Mouse (Mus musculus): ENCODE data around the gene 1110017D15Rik. TPM values are rescaled to one million over a fixed set of nuclear protein-coding genes. Genes with fewer than 3 reads are reported as not detected.

The 1110017D15Rik gene
- polyA plus RNA-seq, 1 experiment from 2014 or later: 3.7 TPM

DNA sequence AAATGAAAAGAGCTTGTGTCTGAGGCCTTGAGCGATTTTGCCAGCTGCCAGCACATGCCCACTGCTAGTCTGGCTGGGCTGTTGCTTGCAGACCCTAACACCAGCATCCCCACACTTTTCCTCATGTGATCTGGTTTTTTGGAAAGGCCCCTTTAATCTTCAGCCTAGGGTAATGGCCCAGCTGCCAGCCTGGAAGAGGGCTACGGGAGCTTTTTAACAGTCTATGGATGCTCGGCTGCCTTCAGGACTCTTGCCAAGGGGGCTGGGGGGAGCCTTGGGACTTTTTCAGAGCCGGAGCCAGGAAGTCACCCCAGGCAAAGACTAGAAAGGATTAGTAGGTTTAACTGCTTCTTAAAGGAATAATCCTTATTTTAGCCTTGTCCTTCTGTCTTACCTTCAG is 3.8 kb downstream of the 1110017D15Rik start:
- 20% methylated on average over 4 of the region's 4 CpGs for WGBS
- Histone ChIP-seq H3K27ac (peak overlapping the region; percentile 77; the same call in 1 of the 2 replicates), H3K4me2 (replicated peaks) (peak overlapping the region; percentile 9; the same call in 1 of the 2 replicates)

DNA sequence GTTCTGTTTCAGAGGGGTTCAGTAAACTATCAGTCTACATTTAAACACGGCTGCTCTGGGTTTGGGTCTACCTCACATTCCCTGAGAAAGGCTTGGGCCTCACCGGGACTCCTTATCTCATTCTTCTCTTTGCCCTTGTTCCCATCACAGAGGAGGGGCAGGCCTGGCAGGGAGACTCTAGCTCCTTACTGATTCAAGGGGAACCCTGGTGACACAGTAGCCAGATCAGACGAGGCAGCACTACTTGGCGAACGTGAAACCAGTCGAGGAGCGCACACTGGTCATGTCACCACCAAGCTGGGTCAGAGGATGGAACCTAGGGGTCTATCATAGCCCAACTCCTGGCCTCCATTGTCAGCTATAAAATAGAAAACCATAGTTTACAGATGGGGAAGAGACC is 9.1 kb downstream of the 1110017D15Rik start:
- no peak overlapping the region for H3K4me3 ChIP-seq
- H3K27me3 ChIP-seq: peaks cover 6% of the 10 kb centered on the region; the same call in 1 of the 2 replicates
- 38% methylated on average over 7 of the region's 7 CpGs for WGBS
- H3K4me2 ChIP-seq (replicated peaks): peak overlapping the region; percentile 82; the same call in 1 of the 2 replicates
- ATAC-seq (ENCODE audit: insufficient number of reproducible peaks, insufficient read depth, low FRiP score, low TSS enrichment): no peak
- peaks cover 15% of the 10 kb centered on the region for H3K4me1 ChIP-seq
- no peak overlapping the region for H3K27ac ChIP-seq
- no peaks in the 10 kb centered on the region for H3K36me3 ChIP-seq
- H3K9me3 ChIP-seq: no peaks in the 10 kb centered on the region
- no peak overlapping the region for H3K9ac ChIP-seq

More for the DNA sequence above, 3.8 kb downstream of the 1110017D15Rik start:
- H3K4me1 ChIP-seq: peaks cover 7% of the 10 kb centered on the region
- H3K4me3 ChIP-seq: no peak overlapping the region
- H3K36me3 ChIP-seq: no peaks in the 10 kb centered on the region
- no peaks in the 10 kb centered on the region for H3K9me3 ChIP-seq
- H3K9ac ChIP-seq: no peak overlapping the region
- ATAC-seq (ENCODE audit: insufficient number of reproducible peaks, insufficient read depth, low FRiP score, low TSS enrichment): no peak
- H3K27me3 ChIP-seq: peaks cover 2% of the 10 kb centered on the region; the same call in 1 of the 2 replicates

DNA sequence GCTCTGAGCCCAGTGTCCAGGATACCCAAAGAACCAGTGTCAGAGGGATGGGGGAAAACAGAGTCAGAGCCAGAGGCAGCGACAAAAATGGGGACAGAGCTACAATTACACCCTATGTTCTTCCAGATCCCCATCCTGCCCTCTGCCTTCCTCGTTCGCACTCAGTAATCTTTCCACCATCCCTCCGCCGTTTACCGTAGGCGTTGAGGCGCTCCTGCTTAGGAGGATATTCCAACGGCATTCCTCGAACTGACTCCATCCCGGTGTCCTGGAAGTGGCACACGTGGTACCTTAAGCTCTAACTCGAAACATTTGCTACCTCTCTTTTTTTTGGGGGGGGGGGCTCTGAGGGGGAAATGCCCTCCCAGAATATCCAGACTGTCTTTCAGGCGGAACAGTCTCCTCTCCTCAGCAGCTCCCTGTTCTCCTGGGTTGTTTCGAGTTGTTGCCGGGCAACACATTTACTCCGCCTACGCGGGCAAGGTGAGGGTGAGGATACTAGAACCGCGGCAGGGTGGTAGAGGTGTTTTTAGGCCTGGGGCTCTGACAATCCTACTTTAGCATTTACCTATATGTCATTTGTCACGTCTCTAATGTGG is 9.7 kb downstream of the 1110017D15Rik start:
- Histone ChIP-seq H3K4me1 (peaks cover 19% of the 10 kb centered on the region), H3K4me2 (replicated peaks) (peak overlapping the region; percentile 82), H3K27ac (peak overlapping the region; percentile 50; the same call in 1 of the 2 replicates), H3K9me3 (no peaks in the 10 kb centered on the region), H3K4me3 (peak overlapping the region; percentile 53), H3K36me3 (no peaks in the 10 kb centered on the region), H3K9ac (peak overlapping the region; percentile 66), H3K27me3 (peaks cover 6% of the 10 kb centered on the region; the same call in 1 of the 2 replicates)
- WGBS: under 1% methylated on average over 22 of the region's 22 CpGs
- ATAC-seq (ENCODE audit: insufficient number of reproducible peaks, insufficient read depth, low FRiP score, low TSS enrichment): peak; percentile 1; the same call in 1 of the 2 replicates

DNA sequence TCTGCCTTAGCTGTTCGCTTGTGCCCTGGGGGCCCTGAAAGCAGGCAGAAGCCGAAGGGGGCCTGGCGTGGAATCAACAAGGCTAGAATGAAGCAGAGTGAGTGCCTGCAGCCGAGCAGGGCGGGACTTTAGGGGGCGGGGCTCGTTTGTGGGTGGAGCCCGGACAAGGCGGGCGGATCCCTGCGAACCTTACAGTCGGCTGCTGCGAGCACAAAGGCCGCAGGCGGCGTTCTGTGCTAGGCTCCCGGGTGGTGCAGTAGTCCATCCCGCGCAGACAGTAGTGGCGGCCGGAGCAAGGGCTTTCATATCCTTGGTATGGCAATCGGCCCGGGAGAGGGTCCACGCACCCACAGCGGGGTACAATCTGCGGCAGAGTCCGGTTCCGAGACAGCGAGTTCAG is 10.2 kb downstream of the 1110017D15Rik start:
- H3K9ac ChIP-seq: peak overlapping the region; percentile 66
- peaks cover 10% of the 10 kb centered on the region; the same call in 1 of the 2 replicates for H3K27me3 ChIP-seq
- peak overlapping the region; percentile 53 for H3K4me3 ChIP-seq
- peak overlapping the region; percentile 50; the same call in 1 of the 2 replicates for H3K27ac ChIP-seq
- no peaks in the 10 kb centered on the region for H3K9me3 ChIP-seq
- WGBS: under 1% methylated on average over 29 of the region's 29 CpGs
- peak; percentile 67 for ATAC-seq (ENCODE audit: insufficient number of reproducible peaks, insufficient read depth, low FRiP score, low TSS enrichment)
- peaks cover 24% of the 10 kb centered on the region for H3K4me1 ChIP-seq
- peak overlapping the region; percentile 82 for H3K4me2 ChIP-seq (replicated peaks)
- H3K36me3 ChIP-seq: no peaks in the 10 kb centered on the region

DNA sequence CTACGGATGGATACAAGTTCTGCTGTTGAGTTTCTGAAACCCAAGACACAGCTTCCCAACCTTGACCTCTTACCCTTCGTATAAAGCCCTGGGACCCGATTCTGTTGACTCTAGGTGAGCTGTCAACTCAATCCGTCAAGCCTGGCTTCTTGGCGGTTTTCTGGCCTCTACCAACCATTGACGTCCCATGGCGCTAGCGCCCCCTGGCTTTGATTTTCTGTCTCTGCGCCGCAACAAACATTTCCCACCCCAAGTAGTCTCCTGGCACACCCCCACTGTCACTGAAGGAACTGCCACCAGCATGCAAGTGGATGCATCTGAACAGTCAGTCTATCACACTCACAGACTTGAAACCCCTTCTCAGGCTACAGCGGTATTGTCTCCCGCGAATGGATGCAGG is 11.0 kb downstream of the 1110017D15Rik start:
- peaks cover 28% of the 10 kb centered on the region for H3K4me1 ChIP-seq
- H3K4me2 ChIP-seq (replicated peaks): peak overlapping the region; percentile 82
- WGBS: 9% methylated on average over 13 of the region's 13 CpGs
- no peak for ATAC-seq (ENCODE audit: insufficient number of reproducible peaks, insufficient read depth, low FRiP score, low TSS enrichment)
- peak overlapping the region; percentile 66; the same call in 1 of the 2 replicates for H3K9ac ChIP-seq
- 0 out of 2 replicates have a peak overlapping the region, but pooled peaks have one; percentile 50 for H3K27ac ChIP-seq
- no peaks in the 10 kb centered on the region for H3K9me3 ChIP-seq
- H3K27me3 ChIP-seq: peaks cover 18% of the 10 kb centered on the region
- 0 out of 2 replicates have a peak overlapping the region, but pooled peaks have one; percentile 53 for H3K4me3 ChIP-seq
- H3K36me3 ChIP-seq: no peaks in the 10 kb centered on the region

DNA sequence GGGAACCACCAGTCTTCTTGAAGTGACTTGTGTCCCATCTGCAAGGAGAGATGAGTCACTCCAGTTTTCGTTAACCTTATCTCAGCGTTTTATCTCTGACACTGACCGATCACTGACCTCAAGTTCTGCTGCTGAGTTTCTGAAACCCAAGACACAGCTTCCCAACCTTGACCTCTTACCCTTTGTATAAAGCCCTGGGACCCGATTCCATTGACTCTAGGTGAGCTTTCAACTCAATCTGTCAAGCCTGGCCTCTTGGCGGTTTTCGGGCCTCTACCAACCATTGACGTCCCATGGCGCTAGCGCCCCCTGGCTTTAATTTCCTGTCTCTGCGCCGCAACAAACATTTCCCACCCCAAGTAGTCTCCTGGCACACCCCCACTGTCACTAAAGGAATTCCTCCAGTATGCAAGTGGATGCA is 12.0 kb downstream of the 1110017D15Rik start:
- no peak overlapping the region for H3K4me2 ChIP-seq (replicated peaks)
- no peaks in the 10 kb centered on the region for H3K9me3 ChIP-seq
- WGBS: 56% methylated on average over 11 of the region's 11 CpGs
- no peak overlapping the region for H3K27ac ChIP-seq
- H3K27me3 ChIP-seq: peaks cover 28% of the 10 kb centered on the region
- peaks cover 28% of the 10 kb centered on the region for H3K4me1 ChIP-seq
- H3K4me3 ChIP-seq: no peak overlapping the region
- ATAC-seq (ENCODE audit: insufficient number of reproducible peaks, insufficient read depth, low FRiP score, low TSS enrichment): no peak
- H3K36me3 ChIP-seq: no peaks in the 10 kb centered on the region
- H3K9ac ChIP-seq: no peak overlapping the region

DNA sequence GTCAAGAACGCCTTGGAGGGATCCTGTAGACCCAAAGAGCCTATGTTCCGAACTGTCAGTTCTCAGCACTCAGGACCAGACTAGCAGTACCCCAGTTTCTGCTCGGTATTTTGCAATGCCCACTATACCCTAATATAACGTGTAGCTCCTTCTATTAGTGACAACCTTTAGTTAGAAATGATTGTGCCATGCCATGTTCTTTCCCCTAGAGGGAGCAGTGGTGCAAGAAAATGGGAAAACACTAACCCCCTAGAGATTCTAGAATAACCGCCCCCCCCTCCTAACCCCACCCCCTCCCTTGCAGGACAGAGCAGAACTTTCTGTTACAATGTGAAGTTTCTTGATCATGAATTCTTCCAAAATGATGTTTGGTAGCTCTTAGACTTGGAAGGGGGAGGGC is 12.8 kb downstream of the 1110017D15Rik start:
- Histone ChIP-seq H3K27me3 (peaks cover 36% of the 10 kb centered on the region), H3K4me2 (replicated peaks) (no peak overlapping the region), H3K9me3 (no peaks in the 10 kb centered on the region), H3K4me1 (peaks cover 29% of the 10 kb centered on the region), H3K4me3 (no peak overlapping the region), H3K9ac (no peak overlapping the region), H3K27ac (no peak overlapping the region), H3K36me3 (no peaks in the 10 kb centered on the region)
- no peak for ATAC-seq (ENCODE audit: insufficient number of reproducible peaks, insufficient read depth, low FRiP score, low TSS enrichment)
- WGBS: 77% methylated on average over 5 of the region's 5 CpGs

DNA sequence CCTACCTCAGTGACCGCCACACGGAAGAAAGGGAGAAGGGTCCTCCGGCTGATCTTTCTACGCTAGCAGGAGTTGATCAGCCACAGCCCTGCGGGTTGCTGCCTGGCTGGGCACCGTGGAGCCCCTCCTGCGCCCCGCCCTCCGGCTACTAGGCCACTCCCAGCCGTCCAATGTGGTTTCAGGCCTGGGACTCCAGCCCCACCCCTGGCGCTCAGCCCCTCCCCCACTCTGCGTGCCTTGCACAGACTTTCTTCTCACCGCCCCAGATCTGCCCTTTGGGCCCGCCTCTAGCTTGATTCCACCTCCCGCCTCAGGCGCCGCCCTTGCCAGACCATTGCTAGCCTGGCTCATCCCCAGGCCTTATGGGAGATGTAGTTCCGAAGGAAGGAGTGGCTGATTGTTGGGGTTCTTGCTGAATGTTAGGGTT is 14.1 kb downstream of the 1110017D15Rik start, which contains the start of gene AI464131:
Gene AI464131 (minus strand): TSS at position 91 of the 427 bp plus-strand sequence.
- Histone ChIP-seq H3K27ac (peak within 1 kb of the TSS; percentile 48), H3K27me3 (peaks cover 44% of the 10 kb centered on the region), H3K9ac (peak within 1 kb of the TSS; percentile 13; the same call in 1 of the 2 replicates), H3K36me3 (no peaks in the 10 kb centered on the region), H3K4me3 (peak within 1 kb of the TSS; percentile 35), H3K9me3 (no peaks in the 10 kb centered on the region), H3K4me2 (replicated peaks) (peak within 1 kb of the TSS; percentile 58), H3K4me1 (peaks cover 40% of the 10 kb centered on the region)
- WGBS: 1% methylated on average over 18 of the region's 18 CpGs
- peak; percentile 87 for ATAC-seq (ENCODE audit: insufficient number of reproducible peaks, insufficient read depth, low FRiP score, low TSS enrichment)

DNA sequence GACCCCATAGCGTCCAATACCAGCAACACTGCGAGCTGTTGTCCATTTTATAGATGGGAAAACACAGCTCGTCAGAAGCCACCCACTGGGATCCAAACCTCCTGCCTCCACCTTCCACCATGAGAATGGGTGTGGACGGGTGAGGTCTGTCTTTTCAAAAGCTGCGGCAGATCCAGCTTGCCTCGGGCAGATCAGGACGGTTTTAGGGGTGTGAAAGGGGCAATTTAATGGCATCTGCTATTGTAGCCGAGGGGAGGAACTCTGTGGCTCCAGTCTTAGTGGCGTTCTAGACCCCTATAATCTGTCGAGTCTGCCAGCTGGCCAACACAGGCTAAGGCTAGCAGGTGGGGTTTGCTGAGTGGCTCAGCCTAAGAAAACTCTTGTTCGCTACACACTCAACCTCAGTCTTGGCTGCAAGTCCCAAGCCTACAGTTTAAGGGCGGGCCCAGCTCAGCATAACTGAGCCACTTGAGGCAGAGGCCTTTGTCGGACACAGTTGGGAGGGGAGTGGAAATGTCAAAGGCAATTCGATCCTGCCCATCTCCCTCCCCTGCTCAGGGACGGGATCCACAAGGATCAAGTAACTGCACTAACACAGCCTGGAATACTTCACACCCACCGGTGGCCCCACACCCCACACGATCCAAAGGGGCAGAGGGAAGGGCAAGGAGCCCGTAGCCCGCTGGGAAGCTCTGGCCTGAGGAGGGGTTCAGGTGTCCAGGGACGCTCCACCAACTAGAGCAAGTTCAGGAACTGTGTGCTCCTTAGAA is 14.8 kb downstream of the 1110017D15Rik start:
- Histone ChIP-seq H3K4me1 (peaks cover 42% of the 10 kb centered on the region), H3K27me3 (peaks cover 49% of the 10 kb centered on the region), H3K4me3 (peak overlapping the region; percentile 35), H3K9me3 (no peaks in the 10 kb centered on the region), H3K9ac (peak overlapping the region; percentile 13; the same call in 1 of the 2 replicates), H3K27ac (peak overlapping the region; percentile 48), H3K36me3 (no peaks in the 10 kb centered on the region), H3K4me2 (replicated peaks) (peak overlapping the region; percentile 58)
- 9% methylated on average over 20 of the region's 20 CpGs for WGBS
- ATAC-seq (ENCODE audit: insufficient number of reproducible peaks, insufficient read depth, low FRiP score, low TSS enrichment): peak; percentile 50

DNA sequence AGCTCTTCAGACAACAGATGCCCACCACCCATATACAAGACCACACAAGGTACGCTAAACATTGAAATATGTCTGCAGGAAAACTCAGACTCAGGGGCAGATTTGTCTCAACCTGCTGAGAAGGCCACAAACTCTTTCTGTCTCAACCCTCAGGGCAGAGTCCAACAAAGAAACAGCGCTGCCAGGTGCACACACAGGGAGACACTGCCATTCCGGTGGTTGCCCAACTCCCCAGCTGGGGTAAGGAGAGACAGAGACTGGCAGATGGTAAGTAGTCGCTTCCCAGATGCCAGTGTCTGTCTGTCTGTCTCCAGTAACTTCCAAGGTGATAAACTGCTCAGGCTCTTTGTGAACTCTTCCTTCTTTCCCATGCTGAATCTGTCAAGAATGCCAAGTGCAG is 16.3 kb downstream of the 1110017D15Rik start:
- H3K9me3 ChIP-seq: no peaks in the 10 kb centered on the region
- no peak overlapping the region for H3K4me2 ChIP-seq (replicated peaks)
- no peak overlapping the region for H3K4me3 ChIP-seq
- peaks cover 34% of the 10 kb centered on the region for H3K4me1 ChIP-seq
- no peak overlapping the region for H3K9ac ChIP-seq
- ATAC-seq (ENCODE audit: insufficient number of reproducible peaks, insufficient read depth, low FRiP score, low TSS enrichment): no peak
- peaks cover 65% of the 10 kb centered on the region for H3K27me3 ChIP-seq
- H3K27ac ChIP-seq: no peak overlapping the region
- no peaks in the 10 kb centered on the region for H3K36me3 ChIP-seq
- 66% methylated on average over 4 of the region's 4 CpGs for WGBS

DNA sequence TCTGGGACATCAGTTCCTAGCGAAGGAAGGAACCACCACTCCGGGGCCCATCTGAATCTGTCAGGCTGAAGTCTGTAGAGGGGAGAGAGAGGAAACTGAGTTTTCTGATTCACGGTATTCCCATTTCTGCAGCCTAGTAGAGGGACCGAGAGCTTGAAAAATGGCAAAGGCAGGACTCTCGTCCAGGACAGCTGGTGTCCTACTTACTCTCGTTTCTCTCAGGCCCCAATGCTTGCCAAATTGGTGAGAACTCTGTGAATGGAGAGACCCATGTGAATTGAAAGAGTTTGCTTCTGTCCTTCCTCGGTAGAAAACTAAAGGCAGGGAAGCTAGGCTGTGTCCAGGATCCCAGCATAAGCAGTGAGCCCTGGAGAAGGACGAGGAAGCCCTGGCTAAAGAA is 17.5 kb downstream of the 1110017D15Rik start:
- no peak overlapping the region for H3K27ac ChIP-seq
- H3K27me3 ChIP-seq: peaks cover 71% of the 10 kb centered on the region
- no peak for ATAC-seq (ENCODE audit: insufficient number of reproducible peaks, insufficient read depth, low FRiP score, low TSS enrichment)
- no peak overlapping the region for H3K9ac ChIP-seq
- H3K4me2 ChIP-seq (replicated peaks): no peak overlapping the region
- H3K4me1 ChIP-seq: peaks cover 34% of the 10 kb centered on the region
- WGBS: 51% methylated on average over 8 of the region's 8 CpGs
- H3K36me3 ChIP-seq: no peaks in the 10 kb centered on the region
- H3K4me3 ChIP-seq: no peak overlapping the region
- H3K9me3 ChIP-seq: no peaks in the 10 kb centered on the region

All from embryonic facial prominence, embryonic 12.5 days (tissue).